Mouse (Mus musculus): ENCODE data around the gene Vps50.
"Not testable (repeated sequence)": the region's sequence is repeated elsewhere in the genome, so short reads cannot be mapped to it uniquely, and the experiment has no call there.

Vps50 gene

GRCm38 (mm10) chr6:3498162-3498848 lies at the start of gene Vps50, which contains the start of gene Hepacam2:
Gene Vps50, plus strand, starts transcription at chr6:3498382.
Gene Hepacam2, minus strand, starts transcription at chr6:3498298.
- DNase-seq (ENCODE audit: low spot score in 2 of 2), result peak; percentile 91

DNA sequence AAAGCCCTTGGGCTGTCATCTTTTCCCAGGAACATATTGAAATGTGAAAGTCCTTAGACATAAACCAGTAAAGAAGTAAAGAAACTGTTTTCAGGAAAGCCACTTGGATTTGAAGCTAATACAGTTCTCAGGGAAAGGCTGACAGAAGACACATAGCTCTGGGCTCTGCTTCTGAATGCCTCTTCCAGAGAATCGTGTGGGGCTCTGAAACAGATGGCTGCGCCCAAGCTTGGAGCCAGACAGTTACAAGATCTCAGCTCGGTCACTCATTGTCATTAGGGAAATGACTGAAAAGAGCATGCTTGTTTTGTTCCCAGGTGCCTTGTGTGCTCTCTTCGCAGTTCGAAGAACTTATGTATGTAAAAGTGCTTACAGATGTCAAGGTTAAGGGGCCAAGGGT lies 43.8 kb upstream of the Vps50 start:
- DNase-seq (ENCODE audit: low spot score in 2 of 2), result no peak

DNA sequence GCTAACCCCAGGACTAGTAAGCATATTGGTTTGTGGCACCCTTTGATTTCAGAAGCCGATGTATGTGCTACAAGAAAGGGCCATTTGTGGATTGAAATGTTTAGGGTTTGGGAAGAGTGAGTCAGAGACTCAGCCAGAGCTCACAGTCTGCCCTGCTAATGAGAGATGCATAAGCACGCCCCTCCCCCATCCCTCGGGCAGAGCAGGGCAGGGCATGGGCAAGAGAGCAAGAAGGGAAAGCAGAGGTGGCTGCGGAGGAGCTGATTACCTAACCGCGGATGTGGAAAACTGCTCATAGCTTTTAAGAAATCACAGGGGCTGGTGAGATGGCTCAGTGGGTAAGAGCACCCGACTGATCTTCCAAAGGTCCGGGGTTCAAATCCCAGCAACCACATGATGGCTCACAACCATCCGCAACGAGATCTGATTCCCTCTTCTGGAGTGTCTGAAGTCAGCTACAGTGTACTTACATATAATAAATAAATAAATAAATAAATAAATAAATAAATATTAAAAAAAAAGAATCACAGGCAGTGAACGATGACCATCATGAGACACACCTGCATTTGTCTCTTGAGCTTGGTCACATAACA lies 42.1 kb upstream of the Vps50 start:
- DNase-seq (ENCODE audit: low spot score in 2 of 2), result no peak

- DNase-seq (ENCODE audit: low spot score in 2 of 2), result no peak
Observed at GRCm38 (mm10) chr6:3463026-3463425, 35.2 kb upstream of the Vps50 start.

GRCm38 (mm10) chr6:3463594-3463993 lies 34.6 kb upstream of the Vps50 start:
- DNase-seq (ENCODE audit: low spot score in 2 of 2), result no peak

- no peak for DNase-seq (ENCODE audit: low spot score in 2 of 2)
Observed at GRCm38 (mm10) chr6:3468627-3469026, 29.6 kb upstream of the Vps50 start.

GRCm38 (mm10) chr6:3470706-3471105 lies 27.5 kb upstream of the Vps50 start:
- DNase-seq (ENCODE audit: low spot score in 2 of 2), result no peak

- no peak for DNase-seq (ENCODE audit: low spot score in 2 of 2)
Observed at GRCm38 (mm10) chr6:3476299-3476698, 21.9 kb upstream of the Vps50 start.

GRCm38 (mm10) chr6:3479853-3480252 lies 18.3 kb upstream of the Vps50 start:
- no peak for DNase-seq (ENCODE audit: low spot score in 2 of 2)

DNA sequence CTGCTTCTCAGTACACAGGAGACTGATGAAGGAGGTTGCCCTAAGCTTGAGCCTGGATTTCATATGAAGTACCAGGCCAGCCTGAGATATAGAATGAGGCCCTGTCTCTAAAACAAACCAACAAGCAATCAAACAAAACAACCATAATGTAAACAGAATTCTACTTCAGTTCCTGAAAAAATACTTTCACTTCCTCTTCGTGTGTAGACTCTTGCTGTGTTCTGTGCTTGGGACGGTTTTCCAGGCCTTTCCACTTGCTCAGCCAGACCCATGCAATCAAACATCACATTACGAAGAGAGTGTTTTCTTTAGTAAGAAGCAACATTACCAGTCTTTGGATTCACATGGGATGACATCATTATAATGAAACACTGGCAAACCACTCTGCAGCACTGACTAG lies 16.5 kb upstream of the Vps50 start:
- no peak for DNase-seq (ENCODE audit: low spot score in 2 of 2)

DNA sequence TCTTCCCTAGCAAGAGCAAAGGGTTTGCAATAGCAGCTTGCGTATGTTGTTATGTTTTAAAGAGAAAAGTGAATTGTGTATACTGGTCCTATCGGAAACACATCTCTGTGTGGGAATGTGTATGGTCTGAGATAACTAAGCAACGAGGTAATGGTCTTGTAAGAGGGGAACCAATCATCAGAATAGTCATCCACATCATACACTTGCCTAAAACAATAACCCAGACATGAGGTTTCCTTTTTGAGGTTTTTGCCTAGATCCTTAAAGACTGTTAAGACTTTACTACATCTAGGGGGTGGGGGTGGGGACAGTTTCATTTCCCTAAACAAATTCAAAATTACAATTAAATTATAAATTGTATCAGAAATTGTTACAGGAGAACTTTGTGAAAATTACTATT lies 13.0 kb upstream of the Vps50 start:
- DNase-seq (ENCODE audit: low spot score in 2 of 2), result no peak

DNA sequence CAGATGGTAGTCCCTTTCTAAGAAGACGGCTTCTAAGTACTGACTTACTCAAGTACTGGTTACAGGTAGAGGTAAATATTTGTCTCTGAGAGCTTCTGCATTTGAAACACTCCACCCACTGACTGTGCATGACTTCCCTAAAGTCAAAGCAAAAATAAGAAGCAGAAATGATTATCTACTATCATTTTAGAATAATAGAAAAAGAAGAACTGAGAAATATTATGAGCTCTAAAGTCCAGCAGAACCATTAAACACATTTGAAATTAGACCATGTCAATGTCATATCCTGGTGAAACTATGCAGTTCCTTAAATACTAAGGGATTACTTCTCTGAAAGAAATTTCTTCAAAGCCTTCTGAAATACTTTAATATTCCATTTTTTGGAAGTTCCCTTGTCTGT lies 10.8 kb upstream of the Vps50 start:
- no peak for DNase-seq (ENCODE audit: low spot score in 2 of 2)

DNA sequence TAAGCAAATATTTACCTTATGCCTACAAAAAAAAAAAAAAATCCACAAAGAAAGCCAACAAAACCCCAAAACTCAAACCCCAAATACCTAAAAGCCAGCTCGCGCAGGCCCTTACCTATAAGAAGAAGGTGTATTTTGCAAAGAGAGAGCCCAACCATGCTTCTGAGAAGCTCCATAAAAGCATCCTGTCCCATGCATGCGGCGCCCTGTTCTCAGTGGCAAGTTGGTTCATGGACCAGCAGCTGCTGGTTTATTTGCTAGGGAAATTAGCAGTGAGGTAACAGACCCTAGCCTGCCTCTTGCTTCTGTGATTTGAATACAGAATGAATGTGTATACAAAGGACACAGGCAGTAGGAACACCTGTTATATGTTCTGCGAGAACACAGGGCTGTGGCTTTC lies 3.9 kb upstream of the Vps50 start:
- no peak for DNase-seq (ENCODE audit: low spot score in 2 of 2)

DNA sequence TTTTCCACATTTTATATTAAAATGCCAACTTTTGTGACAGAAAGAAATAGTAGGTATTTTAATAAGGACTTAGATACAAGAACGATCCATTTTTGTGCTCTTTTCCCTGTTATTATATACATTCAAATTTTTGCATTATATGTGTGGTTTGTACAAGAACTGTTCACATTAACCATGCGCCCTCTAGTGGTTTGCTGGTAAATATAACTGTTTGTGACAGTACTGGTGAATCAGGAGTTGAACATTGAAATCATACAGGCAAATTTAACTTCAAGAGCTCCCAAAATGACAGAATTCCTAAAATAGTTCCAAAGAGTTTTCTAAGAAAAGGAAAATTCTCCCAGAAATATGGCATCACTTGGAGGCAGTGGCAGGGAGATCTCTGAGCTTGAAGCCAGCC lies 2.0 kb upstream of the Vps50 start:
- peak in 1 of 2 experiments; percentile 23 for DNase-seq (ENCODE audit: low spot score in 2 of 2)

- no peak for DNase-seq (ENCODE audit: low spot score in 2 of 2)
Observed at GRCm38 (mm10) chr6:3500286-3500685, 2.1 kb downstream of the Vps50 start.

DNA sequence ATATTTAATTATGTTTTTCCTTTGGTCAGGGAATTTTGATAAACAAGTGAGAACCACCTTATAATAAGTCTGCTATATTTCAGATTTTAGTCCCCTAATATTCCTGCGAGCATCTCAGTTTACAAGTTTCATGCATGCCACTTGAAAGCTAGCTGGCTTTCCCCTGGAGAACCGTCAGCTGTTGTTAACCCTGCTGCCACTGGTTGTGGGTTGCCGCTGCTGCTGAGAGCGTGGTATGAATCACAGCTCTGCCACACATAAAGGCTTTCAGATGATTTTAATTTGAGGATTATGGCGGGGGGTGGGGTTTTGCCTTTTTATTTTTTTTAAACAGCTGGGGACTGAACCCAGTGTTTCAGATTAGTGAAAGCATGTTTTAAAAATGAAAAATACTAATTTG lies 7.1 kb downstream of the Vps50 start:
- no peak for DNase-seq (ENCODE audit: low spot score in 2 of 2)

DNA sequence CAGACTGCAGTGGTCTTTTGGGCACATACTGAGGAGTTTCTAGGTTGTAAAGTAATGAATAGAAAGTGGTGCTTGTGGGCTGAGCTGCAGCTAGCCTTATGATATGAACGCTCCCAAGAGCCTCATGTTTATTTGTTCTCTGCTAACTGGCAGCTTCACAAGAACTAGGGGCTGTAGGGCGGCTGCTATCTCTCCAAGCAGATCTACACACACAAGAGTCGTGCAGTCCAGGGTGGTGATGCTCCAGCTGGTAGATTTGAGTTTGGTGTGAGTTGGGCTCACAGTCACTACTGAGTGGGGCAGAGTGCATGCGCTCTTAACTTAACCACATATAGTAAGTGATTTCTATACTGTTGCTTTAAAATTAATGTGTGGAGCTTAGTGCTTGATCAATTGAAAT lies 8.9 kb downstream of the Vps50 start:
- no peak for DNase-seq (ENCODE audit: low spot score in 2 of 2)

DNA sequence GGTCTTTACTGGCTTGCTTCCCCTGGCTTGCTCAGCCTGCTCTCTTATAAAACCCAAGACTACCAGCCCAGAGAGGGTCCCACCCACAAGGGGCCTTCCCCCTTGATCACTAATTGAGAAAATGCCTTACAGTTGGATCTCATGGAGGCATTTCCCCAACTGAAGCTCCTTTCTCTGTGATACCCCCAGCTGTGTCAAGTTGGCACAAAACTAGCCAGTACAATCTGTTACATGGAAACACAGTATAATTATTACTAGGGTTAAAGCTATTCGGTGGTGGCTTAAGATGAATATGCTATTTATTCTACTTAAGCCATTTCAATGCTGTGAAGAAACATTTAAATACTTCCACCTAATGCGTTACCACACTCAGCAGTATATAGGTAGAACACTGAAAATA lies 10.0 kb downstream of the Vps50 start:
- not testable (repeated sequence) for DNase-seq (ENCODE audit: low spot score in 2 of 2)

DNA sequence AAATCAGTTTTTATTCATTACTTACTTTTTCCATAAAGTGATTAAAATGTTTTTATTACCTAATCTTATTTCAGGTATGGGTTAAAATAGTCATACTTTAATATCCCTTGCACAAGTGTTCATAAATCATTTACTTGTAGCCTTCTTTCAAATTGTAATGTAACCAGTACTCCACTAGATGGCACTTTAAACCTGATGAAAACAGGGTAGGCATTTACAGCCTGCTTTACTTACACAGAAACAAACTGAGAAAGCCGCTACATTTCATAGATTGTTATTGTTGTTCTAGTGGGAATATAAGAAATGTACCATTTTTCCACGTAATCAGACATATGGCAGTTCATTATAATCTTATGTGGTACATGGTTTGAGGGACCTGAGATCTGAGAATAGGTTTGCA lies 11.6 kb downstream of the Vps50 start:
- peak; percentile 9 to 11 for DNase-seq (ENCODE audit: low spot score in 2 of 2)

DNA sequence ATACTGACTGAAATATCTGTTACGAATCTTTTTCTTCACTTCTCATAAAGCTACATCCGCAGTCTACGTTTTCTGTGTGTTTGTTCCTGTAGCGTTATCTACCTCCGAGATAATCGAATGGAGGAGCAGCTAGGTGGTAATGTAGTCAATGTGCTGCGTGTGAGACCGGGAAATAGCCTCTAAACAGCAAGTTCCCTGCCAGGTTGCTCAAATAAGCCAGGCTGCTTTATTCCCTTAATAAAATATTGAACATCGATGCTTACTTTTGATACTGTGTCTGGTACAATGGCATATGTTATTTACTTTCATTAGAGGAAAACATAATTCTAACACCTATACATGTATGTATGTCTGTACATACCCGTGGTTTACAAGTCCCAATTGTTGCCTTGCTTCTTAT lies 12.9 kb downstream of the Vps50 start:
- no peak for DNase-seq (ENCODE audit: low spot score in 2 of 2)

DNA sequence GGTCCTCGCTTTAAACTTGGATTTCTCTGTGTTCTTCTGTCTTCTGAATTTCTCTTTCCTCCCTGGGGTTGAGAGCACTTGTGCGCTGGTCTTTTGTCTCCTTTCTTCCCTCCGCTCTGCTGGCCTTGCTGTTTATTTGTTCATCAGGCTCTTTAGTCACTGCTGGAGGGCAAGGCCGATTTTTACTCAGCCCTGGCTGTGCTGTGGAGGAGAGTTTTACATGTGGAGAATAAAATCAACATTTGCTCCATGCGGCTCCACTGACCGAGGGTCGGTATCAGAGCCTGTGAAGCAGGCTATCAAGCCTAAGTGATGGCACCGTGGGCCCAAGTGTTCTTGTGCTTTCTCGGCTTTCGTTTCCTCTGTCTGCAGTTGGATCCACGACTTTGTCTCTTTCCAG lies 13.4 kb downstream of the Vps50 start:
- no peak for DNase-seq (ENCODE audit: low spot score in 2 of 2)

- DNase-seq (ENCODE audit: low spot score in 2 of 2), result no peak
Observed at GRCm38 (mm10) chr6:3512611-3513010, 14.4 kb downstream of the Vps50 start.

DNA sequence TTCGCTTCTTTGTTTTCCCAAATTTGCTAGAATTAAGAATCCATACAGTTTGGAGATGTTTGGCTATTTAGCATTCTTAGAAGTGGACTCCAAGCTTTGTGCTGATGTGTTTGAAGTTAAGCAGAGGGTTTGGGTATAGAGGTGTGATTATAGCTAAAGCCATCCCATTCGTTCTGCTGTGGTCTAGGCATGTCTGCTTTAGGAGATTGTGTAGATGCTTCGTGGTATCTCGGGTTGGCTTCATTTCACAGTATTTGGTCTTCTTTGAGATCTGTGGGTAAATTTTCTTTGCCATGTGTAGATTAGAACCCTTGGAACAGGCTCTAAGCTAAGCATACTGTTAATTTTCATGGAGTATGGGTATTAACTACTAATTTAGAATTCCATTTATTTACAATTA lies 30.0 kb downstream of the Vps50 start:
- DNase-seq (ENCODE audit: low spot score in 2 of 2), result no peak

DNA sequence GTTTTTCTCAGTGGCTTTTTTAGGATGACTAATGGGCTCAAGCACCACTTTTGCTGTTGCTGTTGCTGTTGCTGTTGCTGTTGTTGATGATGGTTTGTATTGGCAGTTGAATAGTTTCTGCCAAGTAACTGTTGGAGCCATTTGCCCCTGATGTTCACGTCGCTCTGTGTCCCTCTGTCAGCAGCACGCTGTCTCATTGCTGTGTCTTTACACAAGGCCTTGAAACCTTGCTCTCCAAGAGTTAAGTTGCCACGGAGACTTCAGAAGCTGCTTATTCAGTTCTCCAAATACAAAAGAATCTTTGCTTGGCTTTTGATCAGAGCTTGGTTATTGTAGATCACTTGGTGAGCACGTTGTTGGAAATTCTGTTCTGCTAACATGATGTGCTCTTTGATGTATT lies 33.3 kb downstream of the Vps50 start:
- no peak for DNase-seq (ENCODE audit: low spot score in 2 of 2)
